Mouse (Mus musculus) stomach, embryonic 14.5 days (tissue): ENCODE results near the gene Sertad2. TPM values are rescaled to one million over a fixed set of nuclear protein-coding genes. Genes with fewer than 3 reads are reported as not detected.
A peak's percentile ranks its signal among the peaks of the same experiment; 100 is the strongest.

Experiments used
- ATAC-seq: fragments of 200-750 bp; cut with Nextera tagmentation; 2 replicates; pipeline ENCODE4 v1.8.0; 2017; ENCODE audit warnings: low read depth, moderate TSS enrichment; ENCODE audit not compliant: insufficient number of reproducible peaks, insufficient read depth, low FRiP score
- H3K27ac ChIP-seq: fragments of 300-500 bp; sonication (generic); 2 replicates; pipeline ENCODE4 v1.5.1; 2014; ENCODE audit warnings: mild to moderate bottlenecking, low read length, moderate library complexity, mixed read lengths
- H3K27me3 ChIP-seq: fragments of 300-500 bp; sonication (generic); 2 replicates; pipeline ENCODE4 v1.6.1; 2014; ENCODE audit warnings: low read length, control low read depth, mixed read lengths; ENCODE audit not compliant: control insufficient read depth, insufficient read depth
- H3K36me3 ChIP-seq: fragments of 300-500 bp; sonication (generic); 2 replicates; pipeline ENCODE4 v1.6.1; 2014; ENCODE audit warnings: mild to moderate bottlenecking, control low read depth, low read length, moderate library complexity, mixed read lengths; ENCODE audit not compliant: control insufficient read depth, insufficient read depth
- H3K4me1 ChIP-seq: fragments of 300-500 bp; sonication (generic); 2 replicates; pipeline ENCODE4 v1.6.1; 2014; ENCODE audit warnings: low read length, control low read depth, mixed read lengths; ENCODE audit not compliant: control insufficient read depth, insufficient read depth
- H3K4me2 ChIP-seq: fragments of 300-500 bp; sonication (generic); replicated peaks from 2 replicates; pipeline ENCODE4 v1.6.1; 2014; ENCODE audit warnings: low read depth, low read length, control low read depth
- H3K4me3 ChIP-seq: fragments of 300-500 bp; sonication (generic); 2 replicates; pipeline ENCODE4 v1.5.1; 2014; ENCODE audit warnings: low read depth, low read length, control low read depth
- H3K9ac ChIP-seq: fragments of 300-500 bp; sonication (generic); replicated peaks from 2 replicates; pipeline ENCODE4 v1.6.1; 2014; ENCODE audit warnings: low read depth, mild to moderate bottlenecking, control low read depth, low read length, moderate library complexity, mixed read lengths
- H3K9me3 ChIP-seq: fragments of 300-500 bp; sonication (generic); 2 replicates; pipeline ENCODE4 v1.6.1; 2016; ENCODE audit warnings: low read depth, low read length, control low read depth; ENCODE audit not compliant: control insufficient read depth
- WGBS: fragments of 180-500 bp; shearing (Covaris S2); extraction: QIAGEN DNeasy Blood & Tissue Kit; methylation state at CpG from one replicate; pipeline ENCODE4 v1.1.7; 2014; 5-methylcytosine and 5-hydroxymethylcytosine counted together
- polyA plus RNA-seq: library from polyadenylated mRNA; unstranded; fragments of >200 nt; fragmentation: Nextera tagmentation; extraction: Ambion mirVana; gene quantifications from 2 replicates; pipeline ENCODE4 v1.2.1, GENCODE M21; 2014

Sertad2 gene
- polyA plus RNA-seq: 32.6 and 36.0 TPM in 2 replicates

DNA sequence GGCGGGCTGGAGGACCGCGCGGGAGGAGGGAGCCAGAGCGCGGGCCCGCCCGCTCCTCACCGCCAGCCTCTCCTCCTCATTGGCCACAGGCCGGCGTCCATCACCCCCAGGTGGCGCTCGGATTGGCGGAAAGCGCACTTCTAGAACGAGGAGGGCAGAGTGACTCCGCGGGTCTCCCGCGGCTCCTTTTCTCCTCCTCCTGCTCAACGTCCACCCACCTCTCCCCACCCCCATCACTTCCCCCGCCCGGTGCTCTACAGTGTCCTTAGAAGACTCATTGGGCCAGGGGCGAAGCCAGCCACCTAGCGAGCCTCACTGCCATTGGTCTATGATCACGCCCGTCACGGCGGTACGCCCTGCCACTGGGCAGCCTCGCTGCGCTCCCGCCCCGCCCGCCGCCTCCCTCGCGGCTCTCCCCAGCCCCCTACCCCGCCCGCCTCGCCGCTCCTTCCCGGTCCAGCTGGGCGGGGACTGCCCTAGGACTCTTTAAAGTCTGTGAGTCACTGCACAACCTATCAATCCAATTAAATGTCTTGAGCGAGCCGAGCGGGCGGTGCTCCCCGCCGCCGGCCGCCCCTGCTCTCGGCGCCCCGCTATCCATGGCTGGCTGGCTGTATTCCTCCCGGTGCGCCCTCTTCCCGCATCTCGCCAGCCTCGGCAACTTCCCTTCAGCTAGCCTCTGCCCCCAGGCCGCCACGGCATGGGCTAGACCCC is at the start of gene Sertad2:
Gene Sertad2 (plus strand): TSS at position 515 of the 714 bp plus-strand sequence.
- WGBS: under 1% methylated on average over 56 of the region's 62 CpGs
- Histone ChIP-seq H3K36me3 (no peaks in the 10 kb centered on the region), H3K27ac (peak within 1 kb of the TSS; percentile 89), H3K4me2 (peak within 1 kb of the TSS; percentile 76), H3K4me1 (0 out of 2 replicates have a peak, but pooled peaks cover 5% of the 10 kb centered on the region), H3K9ac (peak within 1 kb of the TSS; percentile 61), H3K4me3 (peak within 1 kb of the TSS; percentile 78), H3K9me3 (no peaks in the 10 kb centered on the region), H3K27me3 (no peaks in the 10 kb centered on the region)
- peak; percentile 99 for ATAC-seq

- Histone ChIP-seq H3K9me3 (no peaks in the 10 kb centered on the region), H3K9ac (no peak overlapping the region), H3K4me2 (no peak overlapping the region), H3K27me3 (no peaks in the 10 kb centered on the region), H3K4me3 (no peak overlapping the region), H3K27ac (no peak overlapping the region), H3K36me3 (no peaks in the 10 kb centered on the region), H3K4me1 (no peaks in the 10 kb centered on the region)
- WGBS: 65% methylated on average over 6 of the region's 6 CpGs
- ATAC-seq: no peak
Observed at GRCm38 (mm10) chr11:20493922-20494626, 49.0 kb upstream of the Sertad2 start.

DNA sequence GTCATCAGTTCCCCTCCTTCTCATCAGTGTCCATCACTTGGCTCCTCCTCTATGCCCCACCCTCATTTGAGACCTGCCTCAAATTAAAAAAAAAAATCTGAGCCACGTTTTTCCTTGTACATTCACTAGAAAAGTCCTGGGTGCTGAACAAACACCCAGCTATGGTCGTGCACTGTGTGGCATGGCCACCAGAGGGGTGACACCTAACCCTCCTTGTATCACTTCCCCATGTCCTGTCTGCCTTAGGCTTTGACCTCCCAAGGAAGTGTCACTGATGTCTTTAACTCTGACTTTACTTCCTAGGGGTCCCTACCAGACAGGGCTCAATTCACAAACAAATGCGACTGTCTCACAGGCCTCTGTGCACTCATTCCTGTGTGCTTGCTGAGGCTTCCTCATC is 42.5 kb upstream of the Sertad2 start:
- ATAC-seq: no peak
- Histone ChIP-seq H3K27ac (no peak overlapping the region), H3K4me3 (no peak overlapping the region), H3K36me3 (no peaks in the 10 kb centered on the region), H3K27me3 (no peaks in the 10 kb centered on the region), H3K9ac (no peak overlapping the region), H3K9me3 (no peaks in the 10 kb centered on the region), H3K4me1 (no peaks in the 10 kb centered on the region), H3K4me2 (no peak overlapping the region)
- WGBS: 43% methylated on average over 3 of the region's 3 CpGs

- WGBS: 68% methylated on average over 5 of the region's 5 CpGs
Observed at GRCm38 (mm10) chr11:20501160-20501955, 41.7 kb upstream of the Sertad2 start.

GRCm38 (mm10) chr11:20513574-20513973 is 29.5 kb upstream of the Sertad2 start:
- Histone ChIP-seq H3K27me3 (no peaks in the 10 kb centered on the region), H3K27ac (no peak overlapping the region), H3K4me1 (no peaks in the 10 kb centered on the region), H3K9me3 (no peaks in the 10 kb centered on the region), H3K9ac (no peak overlapping the region), H3K36me3 (no peaks in the 10 kb centered on the region), H3K4me3 (no peak overlapping the region), H3K4me2 (no peak overlapping the region)
- ATAC-seq: no peak
- 79% methylated on average over 6 of the region's 6 CpGs for WGBS

More at GRCm38 (mm10) chr11:20501160-20501955, 41.7 kb upstream of the Sertad2 start:
- Histone ChIP-seq H3K36me3 (no peaks in the 10 kb centered on the region), H3K9me3 (no peaks in the 10 kb centered on the region), H3K27me3 (no peaks in the 10 kb centered on the region), H3K4me1 (no peaks in the 10 kb centered on the region), H3K9ac (no peak overlapping the region), H3K4me3 (no peak overlapping the region), H3K4me2 (no peak overlapping the region), H3K27ac (no peak overlapping the region)
- no peak for ATAC-seq

- H3K27ac ChIP-seq: no peak overlapping the region
- no peaks in the 10 kb centered on the region for H3K9me3 ChIP-seq
- H3K9ac ChIP-seq: no peak overlapping the region
- H3K4me1 ChIP-seq: no peaks in the 10 kb centered on the region
- H3K4me2 ChIP-seq: no peak overlapping the region
- H3K36me3 ChIP-seq: no peaks in the 10 kb centered on the region
- no peaks in the 10 kb centered on the region for H3K27me3 ChIP-seq
- no peak for ATAC-seq
- H3K4me3 ChIP-seq: no peak overlapping the region
- WGBS: 42% methylated on average over 4 of the region's 4 CpGs
Observed at GRCm38 (mm10) chr11:20514757-20515156, 28.3 kb upstream of the Sertad2 start.

- WGBS: 84% methylated on average over 2 of the region's 2 CpGs
- Histone ChIP-seq H3K9ac (no peak overlapping the region), H3K36me3 (no peaks in the 10 kb centered on the region), H3K4me3 (no peak overlapping the region), H3K9me3 (no peaks in the 10 kb centered on the region), H3K4me2 (no peak overlapping the region), H3K27ac (no peak overlapping the region), H3K27me3 (no peaks in the 10 kb centered on the region), H3K4me1 (no peaks in the 10 kb centered on the region)
- no peak for ATAC-seq
Observed at GRCm38 (mm10) chr11:20521321-20521720, 21.7 kb upstream of the Sertad2 start.

GRCm38 (mm10) chr11:20522750-20523149 is 20.3 kb upstream of the Sertad2 start:
- no peak overlapping the region for H3K4me3 ChIP-seq
- ATAC-seq: no peak
- no peak overlapping the region for H3K27ac ChIP-seq
- no peak overlapping the region for H3K9ac ChIP-seq
- no peaks in the 10 kb centered on the region for H3K36me3 ChIP-seq
- WGBS: 67% methylated on average over 4 of the region's 4 CpGs
- no peaks in the 10 kb centered on the region for H3K4me1 ChIP-seq
- H3K4me2 ChIP-seq: no peak overlapping the region
- no peaks in the 10 kb centered on the region for H3K9me3 ChIP-seq
- no peaks in the 10 kb centered on the region for H3K27me3 ChIP-seq
